Mouse (Mus musculus): ENCODE measurements around the gene Fam104a.

The Fam104a gene

GRCm38 (mm10) chr11:113683957-113684706, at the start of gene Fam104a, which contains the start of gene D11Wsu47e:
Gene Fam104a, minus strand, starts transcription at chr11:113684155.
Gene D11Wsu47e, plus strand, starts transcription at chr11:113684412.
- peak; percentile 94 for DNase-seq

GRCm38 (mm10) chr11:113731945-113732612, 48.1 kb upstream of the Fam104a start:
- DNase-seq: no peak

- DNase-seq: no peak
Observed at GRCm38 (mm10) chr11:113730879-113731278, 46.9 kb upstream of the Fam104a start.

- DNase-seq: no peak
Observed at GRCm38 (mm10) chr11:113729917-113730316, 46.0 kb upstream of the Fam104a start.

- no peak for DNase-seq
Observed at GRCm38 (mm10) chr11:113729239-113729638, 45.3 kb upstream of the Fam104a start.

GRCm38 (mm10) chr11:113727992-113728391, 44.0 kb upstream of the Fam104a start:
- DNase-seq: no peak

- no peak for DNase-seq
Observed at GRCm38 (mm10) chr11:113726994-113727888, 43.3 kb upstream of the Fam104a start.

- no peak for DNase-seq
Observed at GRCm38 (mm10) chr11:113725235-113726048, 41.5 kb upstream of the Fam104a start.

- DNase-seq: no peak
Observed at GRCm38 (mm10) chr11:113722405-113723090, 38.6 kb upstream of the Fam104a start.

- DNase-seq: no peak
Observed at GRCm38 (mm10) chr11:113717767-113718424, 33.9 kb upstream of the Fam104a start.

- DNase-seq: no peak
Observed at GRCm38 (mm10) chr11:113716132-113716531, 32.2 kb upstream of the Fam104a start.

GRCm38 (mm10) chr11:113715078-113715674, 31.2 kb upstream of the Fam104a start:
- no peak for DNase-seq

- no peak for DNase-seq
Observed at GRCm38 (mm10) chr11:113711061-113711460, 27.1 kb upstream of the Fam104a start.

- DNase-seq: no peak
Observed at GRCm38 (mm10) chr11:113710257-113710777, 26.4 kb upstream of the Fam104a start.

- no peak for DNase-seq
Observed at GRCm38 (mm10) chr11:113709731-113710256, 25.8 kb upstream of the Fam104a start, which contains the start of gene Cpsf4l. Gene Cpsf4l, minus strand, starts transcription at chr11:113710017.

- DNase-seq: no peak
Observed at GRCm38 (mm10) chr11:113709272-113709671, 25.3 kb upstream of the Fam104a start.

- no peak for DNase-seq
Observed at GRCm38 (mm10) chr11:113708629-113709213, 24.8 kb upstream of the Fam104a start.

- no peak for DNase-seq
Observed at GRCm38 (mm10) chr11:113705966-113706652, 22.2 kb upstream of the Fam104a start.

GRCm38 (mm10) chr11:113703758-113704157, 19.8 kb upstream of the Fam104a start:
- DNase-seq: peak; percentile 60

Data from right cerebral cortex, postnatal 14 days (tissue).